Mouse (Mus musculus) WW6 (cell line): ENCODE results near the gene Dusp10.

Experiments
- DNase-seq: peaks from one replicate; pipeline ENCODE4 v3.0.0-alpha.2; 2013; ENCODE audit warnings: low read depth, low spot score

The Dusp10 gene

GRCm38 (mm10) chr1:184053711-184054110 lies 40.6 kb downstream of the Dusp10 start:
- DNase-seq, result no peak

- no peak for DNase-seq
These were observed 41.1 kb downstream of the Dusp10 start for GRCm38 (mm10) chr1:184054176-184054575.

DNA sequence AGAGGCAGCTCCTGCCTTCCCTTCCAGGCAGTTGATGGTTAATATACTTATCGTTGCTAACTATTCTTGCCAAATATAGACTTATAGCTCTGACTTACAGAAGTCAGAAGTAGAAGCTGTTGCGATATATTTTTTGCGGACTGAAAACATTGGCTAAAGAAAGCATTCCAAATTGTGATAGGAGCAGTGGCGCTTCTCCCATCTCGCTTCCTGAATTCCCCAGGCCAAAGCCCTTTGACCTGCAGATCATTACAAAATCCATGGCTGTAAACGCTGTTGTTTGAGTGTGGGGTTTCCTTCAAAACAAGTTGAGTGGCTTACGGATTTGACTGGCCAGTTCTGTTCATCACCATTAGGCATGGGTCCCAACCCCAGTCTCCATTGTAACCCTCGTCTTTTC lies 45.1 kb downstream of the Dusp10 start:
- no peak for DNase-seq

DNA sequence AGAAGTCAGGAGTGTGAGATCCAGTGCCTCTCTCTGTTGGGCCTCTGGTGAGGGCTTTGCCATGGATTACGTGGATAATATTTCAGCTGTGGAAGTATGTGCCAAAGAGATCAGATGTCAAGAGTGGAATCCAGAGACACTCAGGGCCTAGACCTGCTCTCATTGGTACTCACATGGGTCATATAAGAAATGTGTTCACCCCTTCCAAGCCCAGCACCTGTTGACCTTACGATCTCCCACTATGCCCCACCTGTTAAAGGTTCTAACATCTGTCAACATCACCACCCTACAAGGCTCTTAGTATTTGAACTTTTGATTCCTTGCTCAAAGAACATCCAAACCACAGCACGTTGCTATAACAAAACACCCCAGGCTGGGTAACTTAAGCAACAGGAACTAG lies 46.7 kb downstream of the Dusp10 start:
- no peak for DNase-seq

GRCm38 (mm10) chr1:184060381-184060780 lies 47.3 kb downstream of the Dusp10 start:
- DNase-seq, result no peak

GRCm38 (mm10) chr1:184060828-184061734 lies 48.0 kb downstream of the Dusp10 start:
- DNase-seq, result no peak

GRCm38 (mm10) chr1:184061901-184062300 lies 48.8 kb downstream of the Dusp10 start:
- no peak for DNase-seq

DNA sequence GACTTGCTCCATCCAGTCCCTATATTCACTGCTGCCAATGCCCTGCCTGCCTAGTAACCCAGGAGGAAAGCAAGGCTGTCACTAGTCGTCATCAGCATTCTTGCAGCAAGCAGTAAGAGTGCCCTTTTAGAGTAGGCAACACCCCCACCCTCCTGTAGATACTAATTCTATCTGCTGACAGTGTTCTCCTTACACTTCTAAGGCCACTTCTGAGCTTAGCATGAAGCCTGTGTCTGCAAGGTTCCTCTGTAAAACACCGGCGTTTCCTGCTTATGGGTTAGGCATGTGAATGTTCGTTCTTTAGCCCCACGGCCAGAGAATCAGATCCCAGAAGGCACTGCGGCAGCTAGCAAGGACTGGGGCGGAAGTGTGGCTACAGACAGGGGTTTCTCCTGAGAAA lies 51.2 kb downstream of the Dusp10 start:
- DNase-seq, result no peak

DNA sequence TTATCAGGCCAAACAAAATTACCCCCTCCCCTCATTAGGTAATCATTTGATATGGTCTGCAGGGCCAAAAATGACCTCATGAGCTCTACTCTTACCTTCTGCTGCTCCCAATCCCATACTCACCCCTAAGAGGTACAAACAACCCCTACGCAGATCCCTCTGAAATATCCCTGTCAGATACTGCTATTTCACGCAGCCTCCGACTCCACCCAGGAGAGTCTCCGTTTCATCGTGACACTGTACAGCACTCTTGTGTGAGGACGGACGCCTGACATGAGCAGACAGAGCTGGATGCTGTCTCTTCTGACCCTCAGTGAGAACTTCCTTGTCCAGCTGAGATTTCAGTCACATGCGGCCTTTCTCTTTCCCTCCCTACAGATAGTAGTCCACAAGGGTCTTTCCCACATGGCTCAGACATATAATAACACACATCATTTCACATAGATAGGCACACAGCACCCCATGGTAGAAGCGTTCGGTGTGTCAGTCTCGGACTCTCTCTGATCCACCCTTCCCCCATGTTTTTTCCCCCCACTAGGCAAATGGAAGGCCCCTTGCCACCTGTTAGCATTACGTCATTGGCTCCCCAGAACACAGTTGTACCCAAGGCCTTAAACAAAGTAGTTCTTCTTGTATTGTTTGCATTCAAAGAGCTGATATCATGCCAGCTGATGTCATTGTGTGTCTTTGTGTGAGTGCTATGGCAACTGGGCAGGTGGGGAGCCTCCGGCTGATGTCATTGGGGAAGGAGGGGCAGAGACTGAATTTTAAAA lies 52.7 kb downstream of the Dusp10 start:
- DNase-seq, result no peak

- DNase-seq, result no peak
These were observed 53.6 kb downstream of the Dusp10 start for GRCm38 (mm10) chr1:184066460-184067287.

DNA sequence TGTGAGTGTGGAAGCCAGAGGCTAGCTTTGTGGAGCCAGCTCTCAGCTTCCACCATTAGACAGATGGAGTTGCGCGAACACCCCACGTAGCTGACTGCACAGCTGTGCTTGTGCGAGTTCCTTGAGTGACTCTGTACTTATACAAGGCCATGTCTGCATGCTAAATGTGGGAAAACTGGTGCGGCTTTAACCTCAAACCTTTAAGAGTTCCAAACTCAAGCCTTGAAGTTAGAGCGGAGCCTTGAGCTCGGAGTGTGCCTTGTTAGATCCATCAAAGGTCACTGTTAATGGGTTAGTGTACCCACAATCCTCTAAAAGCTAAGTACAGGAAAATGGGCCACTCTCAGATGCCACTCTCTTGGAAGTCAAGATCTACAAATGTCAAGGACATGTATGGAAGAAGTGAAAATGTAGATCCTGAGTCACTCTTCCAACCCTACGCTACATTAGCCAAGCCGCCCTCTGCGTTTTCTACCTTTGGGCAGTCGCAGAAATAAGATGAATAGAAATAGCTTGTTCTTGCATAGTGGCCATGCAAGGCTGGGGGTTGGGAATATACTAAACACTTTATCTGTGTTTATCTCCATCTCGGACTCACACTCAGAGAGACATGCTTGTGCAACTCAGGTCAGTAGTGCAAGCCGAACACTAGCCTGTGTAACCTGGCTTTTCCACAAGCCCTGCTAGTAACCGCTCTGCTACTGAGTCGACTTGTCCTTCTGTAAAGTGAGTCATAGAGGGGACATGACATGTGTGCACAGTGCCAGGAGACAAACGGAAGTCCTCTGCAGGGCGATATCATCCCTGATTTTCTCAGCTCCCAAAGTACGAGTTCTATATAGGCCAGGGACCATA lies 54.8 kb downstream of the Dusp10 start:
- DNase-seq, result no peak

- no peak for DNase-seq
These were observed 55.9 kb downstream of the Dusp10 start for GRCm38 (mm10) chr1:184068971-184069370.

DNA sequence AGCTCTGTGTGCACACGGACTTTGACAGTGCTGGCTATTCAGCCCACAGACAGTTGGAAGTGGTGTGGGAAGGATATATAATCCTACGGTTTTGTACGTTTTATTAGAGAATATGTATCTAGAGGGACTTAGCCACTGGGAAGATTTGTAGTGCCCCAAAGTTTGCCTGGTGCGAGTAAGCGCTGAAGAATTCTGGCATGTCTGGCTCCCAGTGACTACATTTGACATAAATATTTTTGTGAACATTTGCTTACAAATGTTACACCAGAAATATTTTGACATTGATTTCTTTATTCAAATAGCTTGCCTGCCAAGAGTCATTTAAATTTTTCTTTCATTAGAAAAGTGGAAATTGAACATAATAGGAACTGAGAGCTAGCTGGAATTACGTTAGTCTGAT lies 63.0 kb downstream of the Dusp10 start:
- DNase-seq, result no peak

DNA sequence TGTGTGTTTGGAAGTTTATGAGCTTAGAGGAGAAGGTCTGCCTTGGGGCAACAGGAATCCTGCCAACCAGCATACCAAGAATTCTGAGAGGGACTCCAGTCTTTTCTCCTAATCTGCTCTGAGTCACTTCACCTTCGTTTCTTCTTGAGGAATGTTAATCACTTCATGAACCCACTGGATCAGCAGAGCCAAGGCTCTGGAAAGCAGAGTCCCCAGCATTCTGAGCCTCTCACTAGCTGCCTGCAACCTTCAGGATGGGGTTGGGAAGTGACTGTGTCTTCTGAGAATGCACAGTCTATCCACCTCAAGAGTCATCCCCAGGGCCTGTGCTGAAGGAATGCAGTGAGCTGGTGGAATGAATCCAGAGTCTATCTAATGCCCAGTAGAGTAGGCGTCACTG lies 63.7 kb downstream of the Dusp10 start:
- no peak for DNase-seq

DNA sequence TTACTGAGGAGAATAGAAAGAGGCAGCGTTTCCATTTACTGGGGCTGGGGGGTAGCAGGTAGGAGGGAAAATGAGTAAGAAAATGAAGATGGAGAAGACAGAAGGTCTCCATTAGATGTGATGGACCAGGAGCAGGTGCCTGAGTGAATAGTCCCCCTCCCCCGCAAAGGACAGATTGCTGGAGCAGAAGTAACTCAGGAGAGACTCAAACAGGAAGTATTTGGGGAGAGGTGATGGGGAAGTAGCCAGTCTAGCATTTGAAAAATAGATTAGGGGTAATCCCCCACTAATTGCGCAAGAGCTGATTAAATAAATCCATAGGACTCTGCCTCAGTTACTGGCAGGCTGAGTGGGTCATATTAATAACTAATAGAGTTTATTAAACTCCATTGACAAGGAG lies 66.2 kb downstream of the Dusp10 start:
- DNase-seq, result no peak

- no peak for DNase-seq
These were observed 69.6 kb downstream of the Dusp10 start for GRCm38 (mm10) chr1:184082661-184083060.

GRCm38 (mm10) chr1:184083166-184083565 lies 70.1 kb downstream of the Dusp10 start:
- no peak for DNase-seq

DNA sequence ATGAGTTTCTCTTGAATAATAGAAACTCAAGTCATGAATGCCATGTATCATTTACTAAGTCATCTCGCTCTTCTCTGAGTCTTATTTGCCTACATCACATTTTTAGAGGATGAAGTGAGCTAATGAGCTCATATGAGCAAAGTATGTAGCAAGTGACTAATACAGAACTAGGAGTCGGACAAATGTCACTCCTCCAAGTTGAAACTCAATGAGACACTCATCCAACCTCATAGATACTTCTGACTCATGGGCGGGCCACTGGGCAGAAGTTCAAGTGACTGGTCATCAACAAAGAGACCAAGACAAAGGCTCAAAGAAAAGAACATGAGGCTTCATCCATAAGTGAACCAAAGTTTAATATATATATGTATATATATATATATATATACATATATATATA lies 71.9 kb downstream of the Dusp10 start:
- no peak for DNase-seq

- DNase-seq, result no peak
These were observed 77.4 kb downstream of the Dusp10 start for GRCm38 (mm10) chr1:184090515-184090914.

GRCm38 (mm10) chr1:184094914-184095313 lies 81.8 kb downstream of the Dusp10 start:
- no peak for DNase-seq

GRCm38 (mm10) chr1:184100414-184100813 lies 87.3 kb downstream of the Dusp10 start:
- DNase-seq, result no peak
